Mouse (Mus musculus) yolk sac, embryonic 10.5 days (tissue): Measurements from ENCODE around the gene Ppox.
"Not testable (repeated sequence)": the region's sequence is repeated elsewhere in the genome, so short reads cannot be mapped to it uniquely, and the experiment has no call there.

Experiments
- DNase-seq: peaks from one replicate; pipeline ENCODE4 v3.0.0-alpha.2; 2017; ENCODE audit warnings: low spot score

Ppox gene

GRCm38 (mm10) chr1:171280916-171281527, at the start of gene Ppox:
Gene Ppox (minus strand): TSS chr1:171281186.
- DNase-seq = peak; percentile 97

DNA sequence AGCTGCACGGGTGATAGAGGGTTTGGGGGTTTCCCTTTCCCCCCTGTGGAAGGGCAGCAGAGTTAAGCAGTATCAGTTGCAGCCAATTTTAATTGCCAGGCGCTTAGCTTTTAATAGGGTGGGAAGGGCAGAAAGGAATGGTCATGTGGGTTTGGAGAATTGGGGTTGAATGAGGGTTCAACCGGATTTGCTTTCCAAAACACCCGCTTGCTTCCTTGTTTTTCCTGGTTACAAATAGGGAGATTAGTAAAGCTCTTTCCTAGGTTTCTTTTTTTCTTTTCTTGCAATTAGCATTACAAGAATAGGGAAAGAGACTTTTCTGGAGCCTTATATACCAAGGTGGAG, 49.2 kb upstream of the Ppox start:
- DNase-seq = no peak

DNA sequence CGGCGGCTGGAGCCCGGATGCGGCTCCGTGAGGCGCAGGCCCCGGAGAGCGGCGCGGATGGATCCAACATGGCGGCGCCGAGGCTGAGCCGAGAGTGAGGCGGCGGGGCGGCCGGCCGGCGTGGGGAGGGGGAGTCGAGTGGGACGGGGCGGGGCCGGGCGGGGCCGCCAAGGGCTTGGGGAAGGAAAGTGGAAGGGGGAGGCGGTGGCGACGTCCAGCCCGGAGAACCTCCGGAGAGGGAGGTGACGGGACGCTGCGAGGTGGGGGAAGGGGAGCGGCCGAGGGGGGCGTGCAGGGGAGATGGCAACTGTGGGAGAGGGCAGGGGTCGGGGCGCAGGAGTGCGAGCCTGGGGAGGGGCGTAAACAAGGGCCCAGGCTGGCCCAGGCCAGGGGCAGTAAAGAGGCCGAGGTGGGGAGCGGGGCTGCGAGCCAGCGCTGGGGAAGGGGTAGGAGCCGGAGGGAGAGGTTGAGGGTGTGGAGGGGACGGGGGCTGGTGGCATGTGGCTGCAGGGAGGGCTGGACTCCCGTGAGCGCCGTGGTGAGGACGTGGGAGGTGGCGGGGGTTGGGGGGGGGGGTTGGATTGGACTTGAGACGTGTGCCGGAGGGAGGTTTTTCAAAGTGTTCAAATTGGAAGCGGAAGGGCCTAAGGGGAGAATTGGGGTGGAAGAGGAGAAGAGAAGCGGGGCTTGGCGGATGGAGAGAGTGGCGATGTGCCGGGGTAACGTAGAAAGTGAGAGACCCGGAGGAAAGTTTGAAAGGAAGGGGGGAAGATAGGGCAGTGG, 48.6 kb upstream of the Ppox start:
- DNase-seq = peak; percentile 94

DNA sequence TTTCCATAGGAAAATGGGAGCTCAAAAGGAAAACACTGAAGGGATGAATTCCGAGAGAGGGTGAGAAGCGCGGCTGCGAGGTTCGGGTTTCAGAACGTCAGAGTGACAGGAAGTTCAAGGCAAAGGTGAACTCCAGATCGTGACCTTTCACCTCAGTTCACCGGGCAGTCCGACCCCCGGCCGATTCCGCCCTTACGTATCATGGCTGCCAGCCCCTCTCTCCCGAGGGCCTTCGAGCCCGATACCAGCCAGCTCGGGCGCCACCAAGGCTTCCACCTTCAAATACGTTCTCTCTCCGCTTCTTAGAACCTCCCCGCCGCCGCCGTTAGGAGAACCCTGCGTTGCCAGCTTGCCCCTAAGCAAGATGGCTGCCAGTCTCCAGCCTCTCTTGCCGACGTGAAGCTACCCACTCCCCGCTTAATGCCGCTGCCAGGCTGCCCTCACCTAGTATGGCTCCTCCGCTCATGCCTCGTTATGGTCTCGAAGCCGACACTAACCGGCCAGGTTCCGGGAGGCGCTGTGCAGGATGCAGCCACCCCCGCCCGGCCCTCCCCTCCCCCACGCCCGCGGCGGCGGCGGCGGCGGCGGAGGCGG, 48.0 kb upstream of the Ppox start, which contains the start of gene Dedd:
Gene Dedd, plus strand, starts transcription at position 307 of the 594 bp plus-strand sequence.
- peak; percentile 97 for DNase-seq

DNA sequence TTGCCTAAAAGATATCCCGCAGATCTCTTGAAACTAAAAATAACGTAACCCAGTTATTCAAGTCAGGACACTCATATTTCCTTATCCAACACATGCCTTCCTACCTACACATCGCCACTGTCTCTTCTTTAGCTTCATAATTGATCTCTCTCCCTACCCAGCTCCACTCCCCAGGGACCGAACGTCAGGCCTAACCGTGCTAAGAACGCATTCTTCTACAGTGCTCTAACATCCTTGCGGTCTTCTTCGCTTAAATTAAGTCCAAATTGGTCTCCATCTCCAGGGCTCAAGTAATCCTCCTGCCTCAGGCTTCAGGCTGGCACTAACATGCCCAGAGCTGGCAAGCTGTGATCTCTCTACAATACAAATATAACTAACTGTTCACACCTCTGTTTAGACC, 47.3 kb upstream of the Ppox start:
- no peak for DNase-seq

GRCm38 (mm10) chr1:171326588-171326987, 45.6 kb upstream of the Ppox start:
- DNase-seq = not testable (repeated sequence)

DNA sequence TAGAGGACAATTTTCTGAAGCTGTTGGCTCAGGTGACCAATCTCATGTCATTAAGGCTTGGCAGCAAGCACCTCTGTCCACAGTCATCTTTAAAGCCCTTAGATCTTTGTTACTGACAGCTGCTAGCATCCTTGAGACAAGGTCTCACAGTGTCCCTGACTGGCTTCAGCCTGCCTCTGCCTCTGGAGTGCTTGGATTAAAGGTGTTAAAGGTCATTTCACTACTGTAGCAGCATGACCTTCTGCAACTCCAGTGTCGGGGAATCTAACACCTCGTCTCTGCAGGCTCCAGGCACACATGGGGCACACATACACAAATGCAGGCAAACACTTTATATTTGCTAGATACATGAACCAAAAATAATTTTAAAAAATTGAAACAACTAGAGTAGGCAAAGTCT, 44.6 kb upstream of the Ppox start:
- DNase-seq = no peak

- no peak for DNase-seq
Measured at GRCm38 (mm10) chr1:171322012-171322411, 41.0 kb upstream of the Ppox start.

- DNase-seq = no peak
Measured at GRCm38 (mm10) chr1:171321415-171321814, 40.4 kb upstream of the Ppox start.

DNA sequence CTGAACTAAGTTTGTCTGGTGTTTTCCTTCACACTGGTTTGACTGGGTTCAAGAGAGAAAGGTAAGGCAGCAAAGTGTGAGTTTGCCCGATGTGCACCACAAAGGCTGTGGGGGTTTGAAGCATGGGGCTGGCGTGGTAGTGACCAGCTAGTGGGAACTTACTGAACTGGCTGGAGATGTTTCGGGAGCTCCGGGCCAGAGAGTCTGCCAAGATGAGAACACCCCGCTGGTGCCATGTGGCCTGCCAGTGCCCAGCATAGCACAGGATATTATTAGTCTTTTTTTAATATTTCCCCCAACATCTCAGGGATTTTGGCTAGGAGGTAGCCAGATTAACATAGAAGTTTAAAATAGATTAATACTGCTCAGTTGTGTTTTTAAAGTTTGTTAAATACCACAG, 39.2 kb upstream of the Ppox start:
- DNase-seq = no peak

GRCm38 (mm10) chr1:171319748-171320147, 38.8 kb upstream of the Ppox start:
- DNase-seq = no peak

DNA sequence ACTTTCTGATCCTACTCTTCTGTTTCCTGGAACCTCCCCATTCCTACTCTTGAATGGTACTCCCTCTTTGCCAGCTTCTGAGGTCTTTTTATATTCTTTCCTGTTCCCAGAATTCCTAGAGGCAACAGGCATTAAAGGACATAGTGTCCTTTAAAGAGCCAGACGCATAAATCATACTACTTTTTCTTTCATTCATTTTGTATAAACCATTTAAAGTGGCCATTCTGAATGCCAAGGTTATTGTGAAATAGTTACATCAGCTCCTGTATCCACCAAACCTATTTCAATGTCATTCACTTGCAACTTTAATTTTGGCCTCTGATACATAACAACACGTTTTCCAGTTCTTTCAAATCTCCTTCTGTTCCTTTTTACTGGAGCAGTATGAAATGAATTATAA, 28.3 kb upstream of the Ppox start:
- no peak for DNase-seq

- DNase-seq = not testable (repeated sequence)
Measured at GRCm38 (mm10) chr1:171306157-171306556, 25.2 kb upstream of the Ppox start.

DNA sequence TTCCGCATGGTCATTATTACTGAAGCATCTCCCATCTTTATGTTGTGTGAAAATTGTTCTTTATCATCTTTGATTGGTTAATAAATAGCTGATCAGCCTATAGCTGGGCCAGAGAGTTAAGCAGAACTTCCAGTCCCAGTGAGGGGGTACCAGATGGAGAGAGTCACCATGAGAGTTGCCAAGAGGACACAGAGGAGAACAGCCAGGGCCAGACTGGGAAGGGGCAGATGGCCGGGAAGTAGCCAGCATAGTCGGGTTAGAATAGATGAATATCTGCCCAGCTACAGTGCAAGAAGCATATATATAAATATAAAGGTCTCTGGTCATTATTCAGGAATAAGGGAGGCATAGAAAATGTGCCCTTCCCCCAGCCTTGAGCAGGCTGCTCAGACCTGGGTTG, 17.2 kb upstream of the Ppox start:
- DNase-seq = no peak

GRCm38 (mm10) chr1:171295063-171295402, 14.0 kb upstream of the Ppox start:
- no peak for DNase-seq

DNA sequence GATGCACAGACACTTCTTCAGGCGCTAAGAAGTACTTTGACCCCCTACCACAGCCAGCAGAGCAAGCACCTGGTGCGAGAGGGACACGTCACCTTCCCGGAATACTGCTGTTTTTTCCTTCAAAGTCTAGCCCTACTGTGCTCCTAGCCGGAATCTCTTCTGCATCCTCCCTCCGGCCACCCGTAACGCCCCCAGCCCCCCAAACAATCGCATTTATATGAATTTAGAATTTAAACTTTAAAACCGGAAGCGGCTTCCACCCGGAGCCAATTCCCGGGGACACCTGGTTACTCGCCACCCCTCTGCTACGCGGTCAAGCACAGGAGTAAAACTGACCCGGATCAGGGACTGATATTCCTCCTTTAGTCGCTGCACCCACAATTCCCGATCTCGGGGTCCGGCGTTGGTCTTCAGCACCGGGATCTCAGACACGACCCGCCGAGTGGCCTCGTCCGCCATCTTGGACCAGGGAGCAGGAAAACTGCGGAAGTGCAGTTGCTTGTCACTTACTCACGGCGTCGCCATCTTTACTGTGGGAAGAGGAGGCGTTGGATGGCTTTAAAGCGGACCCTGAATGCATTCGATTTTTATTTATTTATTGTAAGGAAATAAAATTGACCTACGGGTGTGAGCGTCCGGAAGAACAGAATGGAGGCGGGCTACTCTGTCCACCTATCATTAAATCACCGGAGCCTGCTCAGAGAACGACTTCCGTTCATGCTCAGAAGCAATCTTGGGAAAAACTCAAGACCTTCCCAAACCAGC, 13.5 kb upstream of the Ppox start, which contains the start of gene Ufc1:
Gene Ufc1, minus strand, starts transcription at position 727 of the 765 bp plus-strand sequence.
- DNase-seq = peak; percentile 86

DNA sequence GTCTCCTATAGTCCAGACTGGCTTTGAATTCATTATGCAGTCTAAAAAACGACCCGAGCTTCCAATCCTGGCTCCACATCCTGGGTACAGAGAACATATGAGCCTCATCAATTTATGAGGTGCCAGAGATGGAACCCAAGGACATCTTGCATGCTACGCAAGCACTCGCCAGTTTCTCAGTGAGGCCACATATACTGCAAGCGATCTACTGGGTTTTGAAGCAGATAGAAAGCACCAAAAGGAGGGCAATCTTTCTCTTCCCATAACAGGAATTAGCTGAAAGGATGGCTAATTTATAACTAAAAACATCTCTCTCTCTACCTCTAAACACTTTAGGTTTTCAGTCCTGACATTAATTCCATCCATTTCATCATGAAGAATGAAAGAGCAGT, 12.9 kb upstream of the Ppox start:
- DNase-seq = no peak

DNA sequence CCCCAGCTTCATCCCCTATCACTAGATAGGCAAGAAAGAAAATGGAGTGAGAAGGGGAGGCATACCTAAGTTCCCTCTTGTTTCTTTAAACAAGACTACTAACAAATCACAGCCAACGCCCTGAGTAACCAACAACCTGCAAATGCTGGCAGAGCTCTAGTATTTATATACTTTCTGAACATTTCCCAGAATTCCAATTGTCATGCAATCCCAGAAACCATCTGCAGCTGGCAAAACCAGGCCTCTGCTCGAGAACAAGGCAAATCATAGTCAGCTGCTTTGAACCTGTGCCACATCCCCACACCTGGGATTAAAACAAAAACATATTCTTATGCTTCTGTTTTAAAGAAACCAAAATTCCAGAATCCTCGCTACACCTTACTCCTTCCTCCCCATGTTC, 12.4 kb upstream of the Ppox start:
- no peak for DNase-seq

GRCm38 (mm10) chr1:171288328-171288727, 7.3 kb upstream of the Ppox start:
- DNase-seq = no peak

DNA sequence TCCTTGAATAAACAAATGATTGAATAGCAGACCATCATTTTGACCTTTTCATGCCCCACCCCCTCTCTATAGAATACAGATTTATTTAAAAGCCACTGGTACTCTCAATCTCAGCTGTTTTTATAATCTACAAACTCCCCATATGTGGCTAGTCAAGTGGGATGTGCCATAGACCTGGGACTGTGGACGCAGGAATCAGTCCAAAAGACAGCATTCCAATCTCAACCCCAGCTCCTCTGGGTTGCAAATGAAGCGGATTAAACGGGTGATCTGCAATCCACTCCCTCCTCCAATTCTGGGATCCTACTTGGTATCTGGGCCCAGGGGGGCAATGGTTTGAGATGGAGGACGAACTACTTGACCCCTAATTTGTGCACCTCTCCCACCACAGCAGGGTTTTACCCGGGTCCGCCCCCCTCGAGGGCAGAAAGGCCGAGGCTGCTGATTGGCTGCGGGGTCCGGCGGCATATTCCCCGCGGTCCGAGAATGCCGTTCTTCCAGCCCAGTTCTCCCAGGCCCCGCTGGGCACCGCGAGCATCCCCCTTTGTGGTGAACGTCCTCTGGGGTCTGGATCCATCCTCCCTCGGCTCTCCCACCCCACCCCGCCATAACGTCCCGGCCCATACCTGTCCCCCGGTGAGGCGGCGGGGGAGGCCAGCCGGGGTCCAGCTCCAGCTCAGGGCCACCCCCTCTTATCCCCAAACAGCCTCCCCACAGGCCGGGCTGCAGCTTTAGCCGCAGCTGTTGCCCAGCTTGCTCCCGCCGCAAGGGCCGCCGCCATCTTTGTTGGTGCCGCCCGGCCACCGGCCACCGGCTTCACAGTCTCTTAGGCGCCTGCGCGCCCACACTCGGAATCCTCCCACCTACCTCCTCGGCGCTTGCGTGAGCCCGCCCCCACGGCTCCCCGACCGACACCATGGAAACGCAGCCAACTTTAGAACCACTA, 6.4 kb upstream of the Ppox start, which contains the start of gene Usp21:
Gene Usp21, minus strand, starts transcription at position 856 of the 946 bp plus-strand sequence.
- peak; percentile 91 for DNase-seq

DNA sequence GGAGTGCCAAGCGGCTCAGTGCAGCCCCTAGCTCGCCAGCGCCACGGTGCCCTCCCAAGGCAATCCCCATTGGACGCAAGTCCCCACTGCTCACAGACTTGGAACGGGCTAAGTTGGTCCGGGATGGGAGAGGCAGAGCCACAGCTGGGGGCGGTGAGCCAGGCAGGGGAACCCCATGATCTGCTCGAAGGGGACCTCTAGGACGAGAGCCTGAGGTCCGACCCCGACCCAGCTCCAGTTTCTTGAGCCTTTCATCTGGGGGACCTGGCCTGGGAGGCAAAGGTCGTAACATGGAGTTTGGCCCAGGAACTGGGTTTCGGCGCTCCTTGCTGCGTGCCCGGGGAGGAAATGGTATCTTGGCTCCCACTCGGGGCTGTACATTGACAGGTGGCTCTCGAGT, 5.5 kb upstream of the Ppox start:
- DNase-seq = peak; percentile 2
